19 mouse cellular contexts compared by ENCODE assay signal in genomic region chr4:49451848-49452551, GRCm38 (mm10). TPM values are rescaled to one million over a fixed set of nuclear protein-coding genes. Genes with fewer than 3 reads are reported as not detected.
"Had no signal": no experiment of that assay in that cellular context is flagged by ENCODE, and none has a peak within 500 bp of the region (broad histone marks: within the 10 kb centered on the region; RNA-seq: fewer than 3 reads in every experiment).

No protein-coding gene starts in this region.

- H3K27ac ChIP-seq: layer of hippocampus, adult 2 months; limb, embryonic 12.5 days; midbrain, embryonic 10.5 days; neural tube, embryonic 15.5 days had no signal

- H3K9me3 ChIP-seq: limb, embryonic 12.5 days; midbrain, embryonic 10.5 days; neural tube, embryonic 15.5 days had no signal

- ATAC-seq: intestine, postnatal 0 days had no signal

- H3K4me3 ChIP-seq: layer of hippocampus, adult 2 months; limb, embryonic 12.5 days; midbrain, embryonic 10.5 days; myocyte; neural tube, embryonic 15.5 days had no signal

- H3K36me3 ChIP-seq: limb, embryonic 12.5 days; midbrain, embryonic 10.5 days; neural tube, embryonic 15.5 days had no signal

- H3K4me2 ChIP-seq: limb, embryonic 12.5 days; neural tube, embryonic 15.5 days had no signal

- H3K9ac ChIP-seq: limb, embryonic 12.5 days; neural tube, embryonic 15.5 days had no signal

- H3K4me1 ChIP-seq: midbrain, embryonic 10.5 days; neural tube, embryonic 15.5 days had no signal

- DNase-seq: kidney, adult 8-10 months; kidney, postnatal 4 days; lung, adult 18-20 months; midbrain, embryonic 14.5 days; spleen, adult 18-20 months; thymus, adult 2 months; thymus, postnatal 4 days had no signal

- H3K27me3 ChIP-seq: limb, embryonic 12.5 days; neural tube, embryonic 15.5 days had no signal

RNA-seq across cellular contexts. Expression of gene Acnat1, which starts 21.7 kb away (rescaled TPM):
- total RNA-seq: layer of hippocampus, adult 2 months; left cerebral cortex, postnatal 36 days had no signal
- polyA plus RNA-seq: limb, embryonic 12.5 days; midbrain, embryonic 10.5 days; midbrain, embryonic 14.5 days; myocyte; neural tube, embryonic 11.5 days; neural tube, embryonic 15.5 days; testis, adult 2 months; thymus, adult 2 months had no signal

RNA-seq across cellular contexts. Expression of gene Acnat2, which starts 44.0 kb away (rescaled TPM):
- total RNA-seq: layer of hippocampus, adult 2 months; layer of hippocampus, postnatal 10 days; left cerebral cortex, postnatal 36 days had no signal
- polyA plus RNA-seq: intestine, postnatal 0 days; limb, embryonic 12.5 days; lung, embryonic 16.5 days; midbrain, embryonic 10.5 days; midbrain, embryonic 14.5 days; myocyte; neural tube, embryonic 11.5 days; neural tube, embryonic 15.5 days; stomach, embryonic 14.5 days; thymus, adult 2 months had no signal

RNA-seq across cellular contexts. Expression of gene Baat, which starts 54.4 kb away (rescaled TPM):
- polyA plus RNA-seq: limb, embryonic 12.5 days; lung, embryonic 16.5 days; myocyte; neural tube, embryonic 15.5 days; testis, adult 2 months; thymus, adult 2 months had no signal
